In the genomic region with DNA sequence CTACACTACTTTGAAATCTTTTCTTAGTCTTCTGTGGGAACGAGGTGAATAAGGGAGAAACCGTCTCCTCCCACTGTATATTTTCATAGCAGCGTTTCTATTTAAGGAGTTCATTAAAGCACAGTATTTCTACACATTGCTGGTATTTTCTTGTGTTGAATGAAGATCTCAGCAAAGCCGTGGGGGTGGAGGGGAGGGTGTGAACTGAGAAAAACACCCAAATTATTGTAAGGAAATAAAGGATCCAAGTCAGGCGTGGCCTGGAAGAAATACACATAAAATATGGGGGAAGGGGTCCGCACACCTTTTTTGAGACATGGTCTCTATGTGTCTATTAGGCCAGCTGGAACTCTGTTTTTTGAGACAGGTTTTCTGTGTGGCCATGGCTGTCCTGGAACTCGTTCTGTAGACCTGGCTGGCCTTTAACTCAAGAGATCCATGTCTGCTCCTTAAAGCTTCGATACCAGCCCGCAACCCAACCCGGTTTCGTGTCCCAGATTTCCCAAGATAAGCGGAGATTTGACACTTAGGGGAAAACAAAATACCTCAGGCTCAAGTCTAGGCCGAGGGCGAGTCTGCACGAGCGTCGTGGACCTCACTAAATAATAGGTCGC, we compare ENCODE assay signal across 8 mouse cellular contexts. TPM values are rescaled to one million over a fixed set of nuclear protein-coding genes. Genes with fewer than 3 reads are reported as not detected.
DNase-seq lines count a peak whose midpoint lies in the region; ATAC-seq and TF ChIP-seq lines count a peak whose summit lies in the region.

No protein-coding gene starts in this region.

- no peaks in the 10 kb centered on the region for H3K9me3 ChIP-seq in embryonic facial prominence, embryonic 10.5 days
- no peaks in the 10 kb centered on the region for H3K9me3 ChIP-seq in intestine, embryonic 15.5 days
- H3K9me3 ChIP-seq in neural tube, embryonic 13.5 days, result no peaks in the 10 kb centered on the region

- peak overlapping the region; percentile 84 for H3K9ac ChIP-seq in intestine, embryonic 15.5 days
- H3K9ac ChIP-seq in neural tube, embryonic 13.5 days, result peak overlapping the region; percentile 90

- H3K4me2 ChIP-seq in intestine, embryonic 15.5 days (replicated peaks), result peak overlapping the region; percentile 84
- peak overlapping the region; percentile 96 for H3K4me2 ChIP-seq in neural tube, embryonic 13.5 days

- intact Hi-C loops in left cerebral cortex, adult 2 months (cut with DNase I), result no loop called here
- intact Hi-C loops in left cerebral cortex, postnatal 4 days (cut with DNase I), result no loop called here

- ATAC-seq in intestine, embryonic 15.5 days, result peak; percentile 19; the same call in 1 of the 2 replicates
- peak; percentile 29 for ATAC-seq in neural tube, embryonic 13.5 days (ENCODE audit: low read depth)

- no peaks in the 10 kb centered on the region for H3K27me3 ChIP-seq in embryonic facial prominence, embryonic 10.5 days (replicated peaks; ENCODE audit: low read depth, poor library complexity, severe bottlenecking)
- H3K27me3 ChIP-seq in intestine, embryonic 15.5 days (replicated peaks), result no peaks in the 10 kb centered on the region
- H3K27me3 ChIP-seq in neural tube, embryonic 13.5 days, result no peaks in the 10 kb centered on the region

- peak overlapping the region; percentile 99 for H3K27ac ChIP-seq in left cerebral cortex, adult 2 months
- peak overlapping the region; percentile 96 for H3K27ac ChIP-seq in embryonic facial prominence, embryonic 10.5 days (replicated peaks)
- peak overlapping the region; percentile 99 for H3K27ac ChIP-seq in intestine, embryonic 15.5 days
- H3K27ac ChIP-seq in neural tube, embryonic 13.5 days (replicated peaks), result peak overlapping the region; percentile 99

- no peak for DNase-seq in left cerebral cortex, adult 2 months (ENCODE audit: extremely low spot score in 1 of 2, low spot score in 2 of 2)
- no peak for DNase-seq in left cerebral cortex, postnatal 4 days
- DNase-seq in embryonic facial prominence, embryonic 10.5 days (ENCODE audit: low spot score), result no peak
- DNase-seq in gastrocnemius, postnatal 4 days (ENCODE audit: low spot score in 2 of 2), result no peak
- DNase-seq in cerebellum, adult 9-11 months, result no peak
- DNase-seq in right cerebral cortex, postnatal 4 days, result no peak

- TF ChIP-seq CTCF in left cerebral cortex, adult 2 months (IDR thresholded peaks at IDR 0.05), result no peak

- H3K36me3 ChIP-seq in embryonic facial prominence, embryonic 10.5 days (replicated peaks), result peaks cover 56% of the 10 kb centered on the region
- peaks cover 13% of the 10 kb centered on the region for H3K36me3 ChIP-seq in intestine, embryonic 15.5 days
- H3K36me3 ChIP-seq in neural tube, embryonic 13.5 days, result peaks cover 28% of the 10 kb centered on the region

- WGBS in embryonic facial prominence, embryonic 10.5 days, result 24% methylated on average over 18 of the region's 18 CpGs
- WGBS in intestine, embryonic 15.5 days, result 15% methylated on average over 18 of the region's 18 CpGs
- 25% methylated on average over 18 of the region's 18 CpGs for WGBS in neural tube, embryonic 13.5 days

- peaks cover 46% of the 10 kb centered on the region for H3K4me1 ChIP-seq in embryonic facial prominence, embryonic 10.5 days
- H3K4me1 ChIP-seq in intestine, embryonic 15.5 days (replicated peaks), result peaks cover 15% of the 10 kb centered on the region
- peaks cover 47% of the 10 kb centered on the region for H3K4me1 ChIP-seq in neural tube, embryonic 13.5 days (replicated peaks)

- H3K4me3 ChIP-seq in left cerebral cortex, adult 2 months, result peak overlapping the region; percentile 90
- H3K4me3 ChIP-seq in embryonic facial prominence, embryonic 10.5 days, result peak overlapping the region; percentile 92
- H3K4me3 ChIP-seq in intestine, embryonic 15.5 days (replicated peaks), result peak overlapping the region; percentile 78
- H3K4me3 ChIP-seq in neural tube, embryonic 13.5 days, result peak overlapping the region; percentile 74

RNA-seq across cellular contexts. Expression of a gene that starts 0.4 kb away (rescaled TPM):
- 10 to 100 TPM; 44.0 to 45.5 TPM for total RNA-seq in left cerebral cortex, adult 2 months (2021)
- 10 to 100 TPM; 62.0 to 63.6 TPM for total RNA-seq in left cerebral cortex, postnatal 4 days (2021)
- polyA plus RNA-seq in embryonic facial prominence, embryonic 10.5 days (2016; fragmentation: Nextera tagmentation; extraction: Ambion mirVana), result 299 and 302 TPM in 2 replicates
- 152 and 153 TPM in 2 replicates for polyA plus RNA-seq in intestine, embryonic 15.5 days (2015; fragmentation: Nextera tagmentation; extraction: Ambion mirVana)
- polyA plus RNA-seq in neural tube, embryonic 13.5 days (2015; fragmentation: Nextera tagmentation; extraction: Ambion mirVana), result 135 and 145 TPM in 2 replicates
- 10 to 100 TPM; 32.9 to 34.6 TPM for total RNA-seq in gastrocnemius, postnatal 4 days (2021)

RNA-seq across cellular contexts. Expression of a gene that starts 9.3 kb away (rescaled TPM):
- total RNA-seq in left cerebral cortex, adult 2 months (2021), result 100 to 1,000 TPM; 408 TPM
- 100 to 1,000 TPM; 241 to 264 TPM for total RNA-seq in left cerebral cortex, postnatal 4 days (2021)
- 3.0 and 3.9 TPM in 2 replicates for polyA plus RNA-seq in embryonic facial prominence, embryonic 10.5 days (2016; fragmentation: Nextera tagmentation; extraction: Ambion mirVana)
- 6.0 and 7.4 TPM in 2 replicates for polyA plus RNA-seq in intestine, embryonic 15.5 days (2015; fragmentation: Nextera tagmentation; extraction: Ambion mirVana)
- 72.2 and 78.5 TPM in 2 replicates for polyA plus RNA-seq in neural tube, embryonic 13.5 days (2015; fragmentation: Nextera tagmentation; extraction: Ambion mirVana)
- 1 to 10 TPM; 2.2 to 2.3 TPM for total RNA-seq in gastrocnemius, postnatal 4 days (2021)

RNA-seq across cellular contexts. Expression of a gene that starts 9.9 kb away (rescaled TPM):
- total RNA-seq in left cerebral cortex, adult 2 months (2021), result 1 to 10 TPM; 7.3 to 8.1 TPM
- 1 to 10 TPM; 6.4 to 7.0 TPM for total RNA-seq in left cerebral cortex, postnatal 4 days (2021)
- 8.0 and 12.5 TPM in 2 replicates for polyA plus RNA-seq in embryonic facial prominence, embryonic 10.5 days (2016; fragmentation: Nextera tagmentation; extraction: Ambion mirVana)
- polyA plus RNA-seq in intestine, embryonic 15.5 days (2015; fragmentation: Nextera tagmentation; extraction: Ambion mirVana), result 20.0 and 20.2 TPM in 2 replicates
- 10.5 and 14.1 TPM in 2 replicates for polyA plus RNA-seq in neural tube, embryonic 13.5 days (2015; fragmentation: Nextera tagmentation; extraction: Ambion mirVana)
- total RNA-seq in gastrocnemius, postnatal 4 days (2021), result 1 to 10 TPM; 9.3 to 9.7 TPM

RNA-seq across cellular contexts. Expression of a gene that starts 47.8 kb away (rescaled TPM):
- total RNA-seq in left cerebral cortex, adult 2 months (2021), result 10 to 100 TPM; 14.8 to 15.1 TPM
- total RNA-seq in left cerebral cortex, postnatal 4 days (2021), result 10 to 100 TPM; 18.7 to 24.7 TPM
- polyA plus RNA-seq in embryonic facial prominence, embryonic 10.5 days (2016; fragmentation: Nextera tagmentation; extraction: Ambion mirVana), result 76.4 and 80.4 TPM in 2 replicates
- polyA plus RNA-seq in intestine, embryonic 15.5 days (2015; fragmentation: Nextera tagmentation; extraction: Ambion mirVana), result 59.5 and 60.7 TPM in 2 replicates
- polyA plus RNA-seq in neural tube, embryonic 13.5 days (2015; fragmentation: Nextera tagmentation; extraction: Ambion mirVana), result 54.1 and 63.0 TPM in 2 replicates
- total RNA-seq in gastrocnemius, postnatal 4 days (2021), result 10 to 100 TPM; 20.4 to 23.2 TPM

RNA-seq across cellular contexts. Expression of a gene that starts 48.0 kb away (rescaled TPM):
- 10 to 100 TPM; 10.4 to 10.8 TPM for total RNA-seq in left cerebral cortex, adult 2 months (2021)
- total RNA-seq in left cerebral cortex, postnatal 4 days (2021), result 10 to 100 TPM; 21.6 to 26.0 TPM
- 0.92 and 1.4 TPM in 2 replicates for polyA plus RNA-seq in embryonic facial prominence, embryonic 10.5 days (2016; fragmentation: Nextera tagmentation; extraction: Ambion mirVana)
- 1.1 and 1.6 TPM in 2 replicates for polyA plus RNA-seq in intestine, embryonic 15.5 days (2015; fragmentation: Nextera tagmentation; extraction: Ambion mirVana)
- 0.52 TPM in 1 of 2 replicates, not detected in the other for polyA plus RNA-seq in neural tube, embryonic 13.5 days (2015; fragmentation: Nextera tagmentation; extraction: Ambion mirVana)
- total RNA-seq in gastrocnemius, postnatal 4 days (2021), result 10 to 100 TPM; 15.6 TPM

Comparison
In these comparisons a context has a peak if more than half of its experiments do, and no peak if none do; other contexts are left out.
1. RNA of a gene that starts 9.3 kb away (total RNA-seq): 408 TPM in left cerebral cortex, adult 2 months and 241 to 264 TPM in left cerebral cortex, postnatal 4 days; 2.2 to 2.3 TPM in gastrocnemius, postnatal 4 days; every median in the first group is over 10 times any median in the second.
2. Peak in every context shown above with its lines, with median percentiles within 50 percentile points of each other: H3K27ac ChIP-seq and H3K4me3 ChIP-seq.